Mouse (Mus musculus): Measurements from ENCODE around the gene Borcs8.

Borcs8 gene

GRCm38 (mm10) chr8:70134086-70134485, 5.2 kb upstream of the Borcs8 start:
- DNase-seq (ENCODE audit: low read depth, low spot score): no peak

GRCm38 (mm10) chr8:70134931-70135330, 4.4 kb upstream of the Borcs8 start:
- no peak for DNase-seq (ENCODE audit: low read depth, low spot score)

- no peak for DNase-seq (ENCODE audit: low read depth, low spot score)
Measured at GRCm38 (mm10) chr8:70136591-70136990, 2.7 kb upstream of the Borcs8 start.

GRCm38 (mm10) chr8:70137890-70138289, 1.4 kb upstream of the Borcs8 start:
- DNase-seq (ENCODE audit: low read depth, low spot score): no peak

GRCm38 (mm10) chr8:70139981-70140380, 682 bp downstream of the Borcs8 start:
- DNase-seq (ENCODE audit: low read depth, low spot score): no peak

- no peak for DNase-seq (ENCODE audit: low read depth, low spot score)
Measured at GRCm38 (mm10) chr8:70147678-70148607, 8.6 kb downstream of the Borcs8 start.

GRCm38 (mm10) chr8:70150158-70150557, 10.9 kb downstream of the Borcs8 start:
- no peak for DNase-seq (ENCODE audit: low read depth, low spot score)

GRCm38 (mm10) chr8:70152537-70153257, 13.4 kb downstream of the Borcs8 start:
- DNase-seq (ENCODE audit: low read depth, low spot score): peak; percentile 19

GRCm38 (mm10) chr8:70157240-70157800, 18.0 kb downstream of the Borcs8 start:
- DNase-seq (ENCODE audit: low read depth, low spot score): no peak

GRCm38 (mm10) chr8:70158069-70158853, 19.0 kb downstream of the Borcs8 start:
- peak; percentile 26 for DNase-seq (ENCODE audit: low read depth, low spot score)

- DNase-seq (ENCODE audit: low read depth, low spot score): no peak
Measured at GRCm38 (mm10) chr8:70159211-70159610, 19.9 kb downstream of the Borcs8 start.

GRCm38 (mm10) chr8:70160015-70160414, 20.7 kb downstream of the Borcs8 start:
- DNase-seq (ENCODE audit: low read depth, low spot score): no peak

GRCm38 (mm10) chr8:70163316-70163715, 24.0 kb downstream of the Borcs8 start:
- no peak for DNase-seq (ENCODE audit: low read depth, low spot score)

GRCm38 (mm10) chr8:70166504-70167110, 27.3 kb downstream of the Borcs8 start:
- DNase-seq (ENCODE audit: low read depth, low spot score): no peak

GRCm38 (mm10) chr8:70170116-70170515, 30.8 kb downstream of the Borcs8 start:
- no peak for DNase-seq (ENCODE audit: low read depth, low spot score)

- no peak for DNase-seq (ENCODE audit: low read depth, low spot score)
Measured at GRCm38 (mm10) chr8:70170748-70171147, 31.4 kb downstream of the Borcs8 start.

- DNase-seq (ENCODE audit: low read depth, low spot score): no peak
Measured at GRCm38 (mm10) chr8:70171240-70171639, 31.9 kb downstream of the Borcs8 start.

GRCm38 (mm10) chr8:70172043-70172681, 32.9 kb downstream of the Borcs8 start, which contains the start of gene Tmem161a:
Gene Tmem161a, plus strand, starts transcription at chr8:70172356.
- peak; percentile 96 for DNase-seq (ENCODE audit: low read depth, low spot score)

GRCm38 (mm10) chr8:70173320-70173719, 34.0 kb downstream of the Borcs8 start:
- no peak for DNase-seq (ENCODE audit: low read depth, low spot score)

- DNase-seq (ENCODE audit: low read depth, low spot score): peak; percentile 11
Measured at GRCm38 (mm10) chr8:70174079-70174478, 34.8 kb downstream of the Borcs8 start.
